Mouse (Mus musculus) limb, embryonic 13.5 days (tissue): ENCODE measurements at regions not wholly inside any gene's neighbourhood (a gene's known extent, or its start where the extent isn't known, plus 50 kb on each side); places are given as distances from the start of the nearest gene placed in this dataset.
"Not testable (repeated sequence)": the region's sequence is repeated elsewhere in the genome, so short reads cannot be mapped to it uniquely, and the experiment has no call there.

ENCODE experiments used
- ATAC-seq: fragments of 200-750 bp; cut with Nextera tagmentation; 2 replicates; pipeline ENCODE4 v1.8.0; 2017; ENCODE audit warnings: low read depth, moderate number of reproducible peaks, moderate TSS enrichment; ENCODE audit not compliant: low FRiP score
- H3K27ac ChIP-seq: fragments of 300-500 bp; sonication (generic); 2 replicates; pipeline ENCODE4 v1.5.1; 2015; ENCODE audit warnings: inconsistent platforms, mild to moderate bottlenecking, moderate library complexity
- H3K27me3 ChIP-seq: fragments of 300-500 bp; sonication (generic); 2 replicates; pipeline ENCODE4 v1.6.1; 2015; ENCODE audit warnings: mild to moderate bottlenecking, inconsistent platforms
- H3K36me3 ChIP-seq: fragments of 300-500 bp; sonication (generic); 2 replicates; pipeline ENCODE4 v1.6.1; 2015; ENCODE audit warnings: inconsistent platforms, mild to moderate bottlenecking, moderate library complexity
- H3K4me1 ChIP-seq: fragments of 300-500 bp; sonication (generic); 2 replicates; pipeline ENCODE4 v1.6.1; 2015; ENCODE audit warnings: inconsistent platforms
- H3K4me2 ChIP-seq: fragments of 300-500 bp; sonication (generic); replicated peaks from 2 replicates; pipeline ENCODE4 v1.6.1; 2015; ENCODE audit warnings: inconsistent platforms, mild to moderate bottlenecking, moderate library complexity
- H3K4me3 ChIP-seq: fragments of 300-500 bp; sonication (generic); 2 replicates; pipeline ENCODE4 v1.5.1; 2015; ENCODE audit warnings: moderate library complexity, mild to moderate bottlenecking, inconsistent platforms
- H3K9ac ChIP-seq: fragments of 300-500 bp; sonication (generic); 2 replicates; pipeline ENCODE4 v1.6.1; 2015; ENCODE audit warnings: mild to moderate bottlenecking, inconsistent platforms
- H3K9me3 ChIP-seq: fragments of 300-500 bp; sonication (generic); 2 replicates; pipeline ENCODE4 v1.6.1; 2016; ENCODE audit warnings: inconsistent platforms
- WGBS: fragments of 180-500 bp; shearing (Covaris S2); methylation state at CpG from one replicate; pipeline ENCODE4 v1.1.7; 2015; 5-methylcytosine and 5-hydroxymethylcytosine counted together

DNA sequence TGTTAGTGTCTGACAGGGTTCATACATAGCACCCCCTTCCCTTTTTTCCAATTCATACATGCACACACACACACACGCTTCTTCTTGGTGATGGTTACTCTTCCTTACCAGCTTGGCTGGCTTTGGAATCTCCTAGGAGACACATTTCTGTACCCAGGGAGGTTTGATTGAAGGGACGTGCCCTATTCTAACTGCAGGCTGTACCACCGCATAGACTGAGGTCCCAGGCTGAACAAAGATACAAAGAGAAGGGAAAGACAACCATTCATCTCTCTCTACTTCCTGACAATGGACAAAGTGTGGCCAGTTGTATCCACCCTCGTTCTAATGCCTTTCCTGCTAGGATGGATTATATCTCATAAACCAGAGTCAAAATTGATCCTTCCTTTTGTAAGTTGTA, 100.0 kb downstream of the Raet1d start:
- whole genome bisulfite sequencing: 82% methylated on average over 4 of the region's 4 CpGs
- not testable (repeated sequence) for H3K9me3 ChIP-seq

DNA sequence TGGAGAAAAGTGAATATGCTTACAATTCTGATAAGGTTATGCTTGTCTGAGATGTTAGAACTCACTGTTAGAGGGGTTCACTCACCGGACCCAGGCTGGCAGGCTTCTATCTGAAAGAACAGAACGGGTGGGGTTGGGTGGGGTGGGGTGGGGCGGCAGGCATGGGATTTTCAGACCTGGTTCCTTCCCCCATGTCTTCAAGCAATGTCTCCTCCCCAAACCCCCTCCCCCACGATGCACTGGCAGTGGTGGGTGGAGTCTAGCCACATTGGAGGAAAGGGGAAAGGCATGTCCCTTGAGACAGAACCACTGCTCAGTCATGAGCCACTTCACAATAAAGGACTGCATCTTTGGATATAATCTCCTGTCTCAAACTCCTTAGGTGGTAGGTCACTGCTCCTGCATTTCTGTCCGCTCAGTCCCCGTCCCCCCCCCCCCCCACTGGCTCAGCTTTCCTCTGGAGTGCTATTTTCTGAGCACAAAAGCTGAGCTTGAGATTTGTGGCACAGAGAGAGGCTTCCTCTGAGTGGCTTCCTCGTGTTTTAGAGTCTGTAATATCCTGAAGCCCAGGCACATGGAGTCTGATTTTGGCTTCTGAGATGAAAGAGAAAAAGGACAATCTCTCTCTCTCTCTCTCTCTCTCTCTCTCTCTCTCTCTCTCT, 100.6 kb downstream of the Raet1d start:
- not testable (repeated sequence) for H3K4me1 ChIP-seq, H3K27ac ChIP-seq, H3K36me3 ChIP-seq, H3K9me3 ChIP-seq, H3K4me2 ChIP-seq, H3K4me3 ChIP-seq, H3K9ac ChIP-seq, H3K27me3 ChIP-seq, ATAC-seq
- 26% methylated on average over 7 of the region's 7 CpGs for WGBS

More for the DNA sequence above, 100.0 kb downstream of the Raet1d start:
- H3K4me2 ChIP-seq, H3K9ac ChIP-seq, H3K27ac ChIP-seq, H3K4me1 ChIP-seq, H3K4me3 ChIP-seq, ATAC-seq, H3K27me3 ChIP-seq, H3K36me3 ChIP-seq: not testable (repeated sequence)

DNA sequence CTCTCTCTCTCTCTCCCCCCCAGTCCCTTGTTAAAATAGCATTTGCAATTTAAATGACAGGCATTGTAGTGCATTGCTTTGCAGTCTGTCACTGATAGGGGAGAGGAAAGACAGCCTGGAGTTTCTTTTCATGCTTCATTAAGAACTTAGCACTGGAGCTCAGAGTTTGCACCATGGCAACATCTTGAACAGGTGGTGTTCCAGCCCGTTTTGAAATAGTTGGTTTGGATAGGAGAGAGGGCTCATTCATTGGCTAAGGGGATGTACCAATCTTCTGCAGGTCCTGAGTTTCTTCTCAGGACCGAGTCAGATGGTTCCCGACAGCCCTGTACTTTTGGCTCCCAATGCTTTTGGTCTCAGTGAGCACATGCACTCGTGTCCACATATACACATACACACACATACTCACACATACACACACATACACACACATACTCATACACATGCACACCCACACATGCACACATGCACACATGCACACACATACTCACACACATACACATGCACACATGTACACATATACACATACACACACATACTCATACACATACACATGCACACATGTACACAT, 101.2 kb downstream of the Raet1d start:
- not testable (repeated sequence) for H3K36me3 ChIP-seq, H3K9ac ChIP-seq, H3K9me3 ChIP-seq, ATAC-seq, H3K4me3 ChIP-seq, H3K4me1 ChIP-seq, H3K27me3 ChIP-seq, H3K27ac ChIP-seq, H3K4me2 ChIP-seq
- 45% methylated on average over 4 of the region's 4 CpGs for WGBS

DNA sequence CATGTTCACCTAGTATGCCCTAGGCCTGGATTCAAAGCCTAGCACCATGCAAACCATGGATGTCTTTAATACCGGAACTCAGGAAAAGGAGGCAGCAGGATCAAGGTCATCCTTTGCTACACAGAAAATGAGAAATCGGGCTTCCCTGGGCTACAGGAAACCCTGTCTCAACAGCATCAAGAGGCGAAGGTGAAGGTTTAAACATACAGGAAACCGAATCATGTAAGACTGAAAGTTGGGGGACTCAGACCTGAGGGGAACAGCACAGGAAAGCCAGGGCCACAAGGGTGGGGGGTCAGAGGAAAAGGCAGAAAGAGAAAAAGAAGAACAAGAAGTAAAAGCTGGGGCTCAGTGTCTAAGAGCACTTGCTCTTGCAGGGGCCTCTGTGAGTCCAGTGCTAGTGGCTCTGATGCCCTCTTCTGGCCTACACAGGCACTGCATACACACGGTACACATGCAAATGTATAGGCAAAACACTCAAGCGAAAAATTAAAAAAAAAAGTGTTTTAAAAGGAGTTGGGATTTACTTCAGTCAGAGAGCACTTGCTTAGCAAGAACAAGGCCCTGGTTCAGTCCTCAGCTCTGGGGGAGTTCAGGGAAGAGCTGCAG, 111.5 kb downstream of the Raet1d start:
- WGBS: 92% methylated on average over 6 of the region's 6 CpGs

DNA sequence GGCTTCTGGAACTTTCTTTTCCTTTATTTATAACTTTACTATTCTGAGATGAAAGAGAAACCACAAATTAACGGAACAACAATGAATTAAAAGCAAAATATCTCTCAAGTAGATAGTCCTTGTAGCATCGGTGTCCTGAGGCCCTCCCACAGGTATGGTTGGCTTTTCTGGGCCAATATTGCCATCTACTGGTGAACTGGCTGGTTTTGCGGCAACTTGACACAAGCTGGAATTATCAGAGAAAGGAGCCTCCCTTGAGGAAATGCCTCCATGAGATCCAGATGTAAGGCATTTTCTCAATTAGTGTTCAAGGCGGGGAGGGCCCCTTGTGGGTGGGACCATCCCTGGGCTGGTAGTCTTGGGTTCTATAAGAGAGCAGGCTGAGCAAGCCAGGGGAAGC, 119.5 kb downstream of the Raet1d start:
- ATAC-seq, H3K36me3 ChIP-seq, H3K4me2 ChIP-seq, H3K4me3 ChIP-seq, H3K9me3 ChIP-seq, H3K27ac ChIP-seq, H3K4me1 ChIP-seq, H3K9ac ChIP-seq: not testable (repeated sequence)
- H3K27me3 ChIP-seq: peaks cover 13% of the 10 kb centered on the region
- 3% methylated on average over 4 of the region's 4 CpGs for WGBS

More for the DNA sequence above, 111.5 kb downstream of the Raet1d start:
- H3K4me3 ChIP-seq, H3K4me2 ChIP-seq, H3K4me1 ChIP-seq, H3K9ac ChIP-seq, H3K27ac ChIP-seq, ATAC-seq, H3K27me3 ChIP-seq, H3K36me3 ChIP-seq: not testable (repeated sequence)
- H3K9me3 ChIP-seq: peaks cover 13% of the 10 kb centered on the region

DNA sequence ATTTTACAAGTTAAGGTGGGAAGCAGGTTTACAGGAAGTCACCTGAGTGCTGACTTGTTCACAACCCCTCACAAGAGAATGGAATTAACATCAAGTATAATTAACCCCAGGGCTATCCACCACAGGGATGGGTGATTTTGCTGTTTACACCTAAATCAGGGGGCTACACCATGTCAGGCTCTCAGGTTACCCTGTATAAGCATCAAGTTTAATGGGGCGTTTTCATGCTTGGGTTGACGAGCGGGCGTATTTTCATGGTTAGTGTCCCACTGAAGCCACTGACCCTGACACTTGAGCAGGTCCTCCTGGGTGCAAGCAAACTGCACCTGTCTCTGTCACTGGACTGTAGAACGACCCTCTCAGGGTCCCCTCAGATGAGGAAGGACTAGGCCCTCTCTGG, 126.7 kb downstream of the Raet1d start:
- H3K9me3 ChIP-seq, H3K4me3 ChIP-seq, H3K4me1 ChIP-seq, H3K4me2 ChIP-seq, H3K27ac ChIP-seq, H3K9ac ChIP-seq, H3K27me3 ChIP-seq, H3K36me3 ChIP-seq, ATAC-seq: not testable (repeated sequence)
- 64% methylated on average over 5 of the region's 5 CpGs for WGBS

DNA sequence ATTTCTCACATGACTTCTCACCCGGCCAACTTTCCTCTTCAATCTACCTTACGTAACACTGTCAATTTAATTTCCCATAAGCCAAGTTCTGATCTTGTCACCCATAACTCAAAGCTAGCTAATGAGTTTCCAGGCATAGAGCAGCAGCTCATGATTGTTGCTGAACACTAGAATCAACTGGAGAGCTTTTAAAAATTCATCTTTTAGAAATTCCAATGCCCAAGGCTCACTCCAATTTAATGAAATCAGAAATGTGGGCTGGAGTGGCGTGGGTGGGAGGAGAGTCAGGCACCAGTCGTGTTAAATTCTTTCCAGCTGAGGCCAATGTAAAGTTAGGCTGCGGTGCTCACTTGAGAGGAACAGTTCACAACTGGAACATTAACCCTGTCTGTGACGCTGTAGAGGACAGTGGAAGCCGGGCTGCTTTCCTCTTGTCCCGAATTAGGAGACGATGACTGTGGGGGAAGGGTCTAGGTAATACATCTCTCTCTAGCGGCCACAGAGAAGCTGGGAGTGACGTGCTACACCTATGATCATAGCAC, 131.5 kb downstream of the Raet1d start:
- ATAC-seq: peak; percentile 53
- WGBS: 48% methylated on average over 11 of the region's 11 CpGs

DNA sequence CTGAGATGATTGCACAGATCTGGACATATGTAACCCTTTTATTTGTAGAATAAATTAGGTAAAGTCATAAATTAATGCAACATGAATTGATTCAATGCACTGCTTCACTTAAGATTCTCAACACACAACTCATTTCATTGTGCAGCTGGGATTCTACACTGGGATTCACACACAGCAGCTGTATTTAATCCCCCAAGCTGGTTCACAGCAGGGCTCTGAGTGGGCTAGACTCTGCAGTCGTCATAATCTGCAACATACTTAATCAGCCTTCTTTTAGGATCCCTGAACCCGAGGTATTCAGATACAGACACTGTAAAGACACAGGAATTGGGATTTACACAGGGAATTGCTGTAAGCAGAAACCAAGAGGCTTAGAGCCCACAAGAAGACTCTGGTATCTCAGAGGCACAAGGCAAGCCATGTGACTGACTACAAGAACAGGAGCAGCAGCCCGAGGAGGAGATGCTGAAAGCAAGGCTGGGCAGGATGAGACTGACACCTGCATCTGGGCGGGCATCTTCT, 135.7 kb downstream of the Raet1d start:
- WGBS: 38% methylated on average over 4 of the region's 4 CpGs
- Histone ChIP-seq H3K4me2 (no peak overlapping the region), H3K27me3 (no peaks in the 10 kb centered on the region), H3K4me1 (no peaks in the 10 kb centered on the region), H3K9me3 (0 out of 2 replicates have a peak, but pooled peaks cover 5% of the 10 kb centered on the region), H3K36me3 (no peaks in the 10 kb centered on the region), H3K9ac (no peak overlapping the region), H3K4me3 (no peak overlapping the region), H3K27ac (no peak overlapping the region)
- no peak for ATAC-seq

More for the DNA sequence above, 131.5 kb downstream of the Raet1d start:
- H3K27me3 ChIP-seq, H3K4me2 ChIP-seq, H3K4me3 ChIP-seq, H3K9ac ChIP-seq, H3K36me3 ChIP-seq, H3K27ac ChIP-seq, H3K4me1 ChIP-seq, H3K9me3 ChIP-seq: not testable (repeated sequence)
